15 mouse cellular contexts compared by ENCODE assay signal in the genomic region with DNA sequence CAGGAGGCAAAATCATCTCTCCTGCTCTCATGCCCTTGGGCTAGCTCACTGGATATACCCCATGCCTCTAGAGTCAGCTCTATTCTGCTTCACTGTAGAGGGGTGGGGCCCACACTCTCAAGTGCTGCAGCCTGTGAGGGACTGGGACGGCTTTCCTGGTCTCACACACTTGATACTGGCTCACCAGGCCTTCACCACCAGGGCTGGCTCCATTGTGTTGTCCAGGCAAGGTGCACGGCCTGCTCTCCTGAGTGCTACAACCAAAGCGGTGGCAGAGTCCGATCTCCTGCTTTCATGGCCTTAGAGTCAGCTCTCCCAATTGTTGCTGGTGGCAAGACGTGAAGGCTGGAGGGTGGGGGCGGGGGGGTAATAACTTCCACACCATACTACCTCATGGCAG.
"Had no signal": no experiment of that assay in that cellular context is flagged by ENCODE, and none has a peak within 500 bp of the region (broad histone marks: within the 10 kb centered on the region; RNA-seq: fewer than 3 reads in every experiment).

No protein-coding gene starts in this region.

- H3K27me3 ChIP-seq: kidney, embryonic 15.5 days; liver, embryonic 12.5 days; neural tube, embryonic 12.5 days had no signal

- ATAC-seq: liver, embryonic 12.5 days had no signal

- DNase-seq: kidney, adult 2 months; kidney, postnatal 14 days; lung, embryonic 14.5 days; lung, postnatal 10 days; lung, postnatal 4 days; right cerebral cortex, postnatal 14 days; thymus, adult 2 months; thymus, postnatal 25 days had no signal

- H3K4me3 ChIP-seq: kidney, embryonic 15.5 days; left cerebral cortex, adult 2 months; limb, embryonic 10.5 days; liver, embryonic 12.5 days; midbrain, embryonic 10.5 days; myocyte; neural tube, embryonic 12.5 days had no signal

- H3K36me3 ChIP-seq: kidney, embryonic 15.5 days; limb, embryonic 10.5 days; liver, embryonic 12.5 days; midbrain, embryonic 10.5 days; neural tube, embryonic 12.5 days had no signal

- H3K27ac ChIP-seq: kidney, embryonic 15.5 days; left cerebral cortex, adult 2 months; limb, embryonic 10.5 days; liver, embryonic 12.5 days; midbrain, embryonic 10.5 days; neural tube, embryonic 12.5 days had no signal

- H3K9me3 ChIP-seq: kidney, embryonic 15.5 days; limb, embryonic 10.5 days; liver, embryonic 12.5 days; midbrain, embryonic 10.5 days; neural tube, embryonic 12.5 days had no signal

- H3K4me2 ChIP-seq: kidney, embryonic 15.5 days; liver, embryonic 12.5 days; lung, embryonic 14.5 days; neural tube, embryonic 12.5 days had no signal

- H3K9ac ChIP-seq: kidney, embryonic 15.5 days; liver, embryonic 12.5 days; lung, embryonic 14.5 days; neural tube, embryonic 12.5 days had no signal

- H3K4me1 ChIP-seq: kidney, embryonic 15.5 days; limb, embryonic 10.5 days; liver, embryonic 12.5 days; midbrain, embryonic 10.5 days; neural tube, embryonic 12.5 days had no signal
